Mouse (Mus musculus) B cell, adult 2 months (primary cell): ENCODE results near the gene Olfr310.

Source experiments
- DNase-seq, 2 experiments: peaks; one replicate each; pipeline ENCODE4 v3.0.0; 2022

The Olfr310 gene

GRCm38 (mm10) chr7:86277072-86277471 lies at the start of gene Olfr310:
Gene Olfr310 (minus strand): TSS chr7:86277172.
- no peak for DNase-seq

GRCm38 (mm10) chr7:86325530-86325929 lies 48.6 kb upstream of the Olfr310 start, which contains the start of gene Olfr308:
Gene Olfr308 (minus strand): TSS chr7:86325630.
- DNase-seq = no peak

- DNase-seq = no peak
Measured at GRCm38 (mm10) chr7:86321323-86321722, 44.4 kb upstream of the Olfr310 start.

DNA sequence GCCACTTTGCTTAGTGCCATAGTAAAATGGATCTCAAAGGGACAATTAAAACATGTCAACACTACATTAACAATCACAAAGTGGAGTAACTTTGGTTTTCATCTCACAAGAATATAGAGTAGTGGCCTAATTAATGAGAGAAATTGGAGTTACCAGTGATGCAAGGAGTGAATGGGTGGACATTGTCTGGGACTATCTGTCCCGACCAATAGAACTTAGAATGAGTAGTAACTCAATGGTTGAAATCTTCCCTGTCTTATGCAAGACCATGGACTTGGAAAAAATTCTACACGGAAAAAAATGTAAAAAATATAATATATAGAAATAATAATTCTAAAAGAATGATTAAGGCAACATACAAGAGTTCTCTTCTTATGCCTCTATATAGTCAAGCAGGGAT lies 36.6 kb upstream of the Olfr310 start, which contains the start of gene Olfr309:
TSS of gene Olfr309 (minus strand) at position 101 of the 400 bp plus-strand sequence.
- DNase-seq = no peak

GRCm38 (mm10) chr7:86246208-86246607 lies 30.8 kb downstream of the Olfr310 start, which contains the start of gene Vmn2r76:
Gene Vmn2r76 (minus strand): TSS chr7:86246308.
- no peak for DNase-seq
